Mouse (Mus musculus): Measurements from ENCODE around the gene Prkn. TPM values are rescaled to one million over a fixed set of nuclear protein-coding genes. Genes with fewer than 3 reads are reported as not detected.

Gene Prkn
- polyA plus RNA-seq, 1 experiment from 2014 or later, result 2.8 TPM

- H3K36me3 ChIP-seq, result no peaks in the 10 kb centered on the region
- no peak overlapping the region for H3K4me2 ChIP-seq (replicated peaks)
- H3K27me3 ChIP-seq, result no peaks in the 10 kb centered on the region
- no peak overlapping the region for H3K9ac ChIP-seq
- H3K4me1 ChIP-seq, result no peaks in the 10 kb centered on the region
- no peak overlapping the region for H3K4me3 ChIP-seq (replicated peaks)
- 73% methylated on average over 4 of the region's 4 CpGs for WGBS
- H3K9me3 ChIP-seq (replicated peaks), result no peaks in the 10 kb centered on the region
- H3K27ac ChIP-seq (replicated peaks), result no peak overlapping the region
- no peak for ATAC-seq (ENCODE audit: insufficient number of reproducible peaks, low FRiP score, low TSS enrichment, low read depth)
These were observed 444.1 kb downstream of the Prkn start for GRCm38 (mm10) chr17:11284246-11284645.

- no peak overlapping the region for H3K27ac ChIP-seq (replicated peaks)
- no peak for ATAC-seq (ENCODE audit: insufficient number of reproducible peaks, low FRiP score, low TSS enrichment, low read depth)
- H3K36me3 ChIP-seq, result no peaks in the 10 kb centered on the region
- H3K4me1 ChIP-seq, result no peaks in the 10 kb centered on the region
- H3K27me3 ChIP-seq, result no peaks in the 10 kb centered on the region
- H3K9me3 ChIP-seq (replicated peaks), result no peaks in the 10 kb centered on the region
- no peak overlapping the region for H3K9ac ChIP-seq
- H3K4me3 ChIP-seq (replicated peaks), result no peak overlapping the region
- no peak overlapping the region for H3K4me2 ChIP-seq (replicated peaks)
- WGBS, result 68% methylated on average over 3 of the region's 3 CpGs
These were observed 450.0 kb downstream of the Prkn start for GRCm38 (mm10) chr17:11290183-11290582.

GRCm38 (mm10) chr17:11303116-11303515 is 462.9 kb downstream of the Prkn start:
- no peak for ATAC-seq (ENCODE audit: insufficient number of reproducible peaks, low FRiP score, low TSS enrichment, low read depth)
- Histone ChIP-seq H3K36me3 (no peaks in the 10 kb centered on the region), H3K4me2 (replicated peaks) (no peak overlapping the region), H3K4me1 (no peaks in the 10 kb centered on the region), H3K4me3 (replicated peaks) (no peak overlapping the region), H3K9me3 (replicated peaks) (no peaks in the 10 kb centered on the region), H3K27me3 (no peaks in the 10 kb centered on the region), H3K27ac (replicated peaks) (no peak overlapping the region), H3K9ac (no peak overlapping the region)
- WGBS, result 60% methylated on average over 9 of the region's 9 CpGs

- no peak for ATAC-seq (ENCODE audit: insufficient number of reproducible peaks, low FRiP score, low TSS enrichment, low read depth)
- no peaks in the 10 kb centered on the region for H3K4me1 ChIP-seq
- WGBS, result 22% methylated on average over 1 of the region's 1 CpGs
- H3K9me3 ChIP-seq (replicated peaks), result no peaks in the 10 kb centered on the region
- no peaks in the 10 kb centered on the region for H3K36me3 ChIP-seq
- no peak overlapping the region for H3K9ac ChIP-seq
- H3K27ac ChIP-seq (replicated peaks), result no peak overlapping the region
- H3K27me3 ChIP-seq, result no peaks in the 10 kb centered on the region
- H3K4me2 ChIP-seq (replicated peaks), result no peak overlapping the region
- no peak overlapping the region for H3K4me3 ChIP-seq (replicated peaks)
These were observed 469.7 kb downstream of the Prkn start for GRCm38 (mm10) chr17:11309843-11310242.

- Histone ChIP-seq H3K27me3 (no peaks in the 10 kb centered on the region), H3K4me1 (no peaks in the 10 kb centered on the region), H3K9ac (no peak overlapping the region), H3K4me3 (replicated peaks) (no peak overlapping the region), H3K36me3 (no peaks in the 10 kb centered on the region), H3K27ac (replicated peaks) (no peak overlapping the region), H3K4me2 (replicated peaks) (no peak overlapping the region), H3K9me3 (replicated peaks) (no peaks in the 10 kb centered on the region)
- 68% methylated on average over 2 of the region's 2 CpGs for WGBS
- no peak for ATAC-seq (ENCODE audit: insufficient number of reproducible peaks, low FRiP score, low TSS enrichment, low read depth)
These were observed 474.0 kb downstream of the Prkn start for GRCm38 (mm10) chr17:11314163-11314562.

- no peak for ATAC-seq (ENCODE audit: insufficient number of reproducible peaks, low FRiP score, low TSS enrichment, low read depth)
- no peaks in the 10 kb centered on the region for H3K27me3 ChIP-seq
These were observed 475.5 kb downstream of the Prkn start for GRCm38 (mm10) chr17:11315675-11316074.

GRCm38 (mm10) chr17:11318946-11319345 is 478.8 kb downstream of the Prkn start:
- WGBS, result 82% methylated on average over 7 of the region's 7 CpGs
- Histone ChIP-seq H3K4me1 (no peaks in the 10 kb centered on the region), H3K9ac (no peak overlapping the region), H3K4me3 (replicated peaks) (no peak overlapping the region), H3K27me3 (no peaks in the 10 kb centered on the region), H3K4me2 (replicated peaks) (no peak overlapping the region), H3K27ac (replicated peaks) (no peak overlapping the region), H3K9me3 (replicated peaks) (no peaks in the 10 kb centered on the region), H3K36me3 (no peaks in the 10 kb centered on the region)
- ATAC-seq (ENCODE audit: insufficient number of reproducible peaks, low FRiP score, low TSS enrichment, low read depth), result no peak

More at GRCm38 (mm10) chr17:11315675-11316074, 475.5 kb downstream of the Prkn start:
- no peak overlapping the region for H3K4me3 ChIP-seq (replicated peaks)
- H3K9me3 ChIP-seq (replicated peaks), result no peaks in the 10 kb centered on the region
- H3K4me2 ChIP-seq (replicated peaks), result no peak overlapping the region
- WGBS, result 91% methylated on average over 4 of the region's 4 CpGs
- H3K27ac ChIP-seq (replicated peaks), result no peak overlapping the region
- H3K36me3 ChIP-seq, result no peaks in the 10 kb centered on the region
- no peaks in the 10 kb centered on the region for H3K4me1 ChIP-seq
- no peak overlapping the region for H3K9ac ChIP-seq

- 27% methylated on average over 7 of the region's 7 CpGs for WGBS
- Histone ChIP-seq H3K4me1 (no peaks in the 10 kb centered on the region), H3K9me3 (replicated peaks) (no peaks in the 10 kb centered on the region), H3K4me2 (replicated peaks) (no peak overlapping the region), H3K27ac (replicated peaks) (no peak overlapping the region), H3K4me3 (replicated peaks) (no peak overlapping the region), H3K27me3 (no peaks in the 10 kb centered on the region), H3K36me3 (no peaks in the 10 kb centered on the region), H3K9ac (no peak overlapping the region)
- no peak for ATAC-seq (ENCODE audit: insufficient number of reproducible peaks, low FRiP score, low TSS enrichment, low read depth)
These were observed 479.6 kb downstream of the Prkn start for GRCm38 (mm10) chr17:11319666-11320360.

- Histone ChIP-seq H3K36me3 (no peaks in the 10 kb centered on the region), H3K4me2 (replicated peaks) (no peak overlapping the region), H3K9me3 (replicated peaks) (no peaks in the 10 kb centered on the region), H3K27ac (replicated peaks) (no peak overlapping the region), H3K4me3 (replicated peaks) (no peak overlapping the region), H3K4me1 (no peaks in the 10 kb centered on the region), H3K9ac (no peak overlapping the region), H3K27me3 (no peaks in the 10 kb centered on the region)
- 66% methylated on average over 8 of the region's 8 CpGs for WGBS
- no peak for ATAC-seq (ENCODE audit: insufficient number of reproducible peaks, low FRiP score, low TSS enrichment, low read depth)
These were observed 491.9 kb downstream of the Prkn start for GRCm38 (mm10) chr17:11332081-11332480.

GRCm38 (mm10) chr17:11333741-11334140 is 493.6 kb downstream of the Prkn start:
- WGBS, result 73% methylated on average over 3 of the region's 3 CpGs
- no peak for ATAC-seq (ENCODE audit: insufficient number of reproducible peaks, low FRiP score, low TSS enrichment, low read depth)

GRCm38 (mm10) chr17:11336156-11336555 is 496.0 kb downstream of the Prkn start:
- WGBS, result 28% methylated on average over 1 of the region's 1 CpGs
- H3K9me3 ChIP-seq (replicated peaks), result no peaks in the 10 kb centered on the region
- no peak overlapping the region for H3K4me3 ChIP-seq (replicated peaks)
- no peak for ATAC-seq (ENCODE audit: insufficient number of reproducible peaks, low FRiP score, low TSS enrichment, low read depth)
- H3K4me2 ChIP-seq (replicated peaks), result no peak overlapping the region
- H3K27me3 ChIP-seq, result no peaks in the 10 kb centered on the region
- no peaks in the 10 kb centered on the region for H3K36me3 ChIP-seq
- no peak overlapping the region for H3K27ac ChIP-seq (replicated peaks)
- H3K9ac ChIP-seq, result no peak overlapping the region
- H3K4me1 ChIP-seq, result no peaks in the 10 kb centered on the region

More at GRCm38 (mm10) chr17:11333741-11334140, 493.6 kb downstream of the Prkn start:
- Histone ChIP-seq H3K4me1 (no peaks in the 10 kb centered on the region), H3K4me2 (replicated peaks) (no peak overlapping the region), H3K27me3 (no peaks in the 10 kb centered on the region), H3K27ac (replicated peaks) (no peak overlapping the region), H3K9ac (no peak overlapping the region), H3K36me3 (no peaks in the 10 kb centered on the region), H3K4me3 (replicated peaks) (no peak overlapping the region), H3K9me3 (replicated peaks) (no peaks in the 10 kb centered on the region)

- Histone ChIP-seq H3K4me3 (replicated peaks) (no peak overlapping the region), H3K27me3 (no peaks in the 10 kb centered on the region), H3K9ac (no peak overlapping the region), H3K36me3 (no peaks in the 10 kb centered on the region), H3K27ac (replicated peaks) (no peak overlapping the region), H3K4me1 (no peaks in the 10 kb centered on the region), H3K4me2 (replicated peaks) (no peak overlapping the region), H3K9me3 (replicated peaks) (no peaks in the 10 kb centered on the region)
- ATAC-seq (ENCODE audit: insufficient number of reproducible peaks, low FRiP score, low TSS enrichment, low read depth), result no peak
- 88% methylated on average over 4 of the region's 4 CpGs for WGBS
These were observed 500.2 kb downstream of the Prkn start for GRCm38 (mm10) chr17:11340368-11340767.
